In the genomic region with DNA sequence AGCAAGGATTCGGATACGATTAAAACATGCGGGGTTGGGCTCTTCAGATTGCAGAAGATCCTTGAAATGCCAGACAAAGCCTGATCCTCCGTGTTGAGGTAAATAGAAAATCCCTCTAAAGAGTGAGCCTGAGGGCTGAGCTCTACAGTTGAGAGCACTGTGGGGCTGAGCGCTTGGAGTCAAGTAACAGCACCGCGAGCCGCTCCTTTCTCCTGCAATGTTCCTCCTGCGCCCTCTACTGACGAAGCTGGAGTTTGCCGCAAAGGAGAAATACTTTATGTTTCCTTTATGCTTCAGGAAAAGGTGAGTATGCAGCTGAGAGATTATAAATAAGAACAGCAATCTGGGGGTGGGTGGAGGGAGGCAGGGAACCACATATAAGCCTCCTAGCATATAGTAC, we compare ENCODE assay signal across 9 mouse cellular contexts. TPM values are rescaled to one million over a fixed set of nuclear protein-coding genes. Genes with fewer than 3 reads are reported as not detected.
DNase-seq lines count a peak whose midpoint lies in the region; ATAC-seq and TF ChIP-seq lines count a peak whose summit lies in the region.
"Had no signal": no experiment of that assay in that cellular context is flagged by ENCODE, and none has a peak within 500 bp of the region (broad histone marks: within the 10 kb centered on the region; RNA-seq: fewer than 3 reads in every experiment).

No protein-coding gene starts in this region.

- H3K4me3 ChIP-seq in thymus, adult 2 months (ENCODE audit: control insufficient read depth, insufficient read depth, low read length) = no peak overlapping the region
- no peak overlapping the region for H3K4me3 ChIP-seq in midbrain, embryonic 16.5 days (ENCODE audit: low read depth, low read length)

- intact Hi-C loops in left cerebral cortex, postnatal 25 days (cut with DNase I) = loop anchor here (5.0 to 10.0 kb wide), 4 partner anchors 108 to 1120 kb away; no protein-coding TSS in a partner anchor

- H3K27me3 ChIP-seq in thymus, adult 2 months (ENCODE audit: control insufficient read depth, insufficient read depth, low read length) = no peaks in the 10 kb centered on the region
- H3K27me3 ChIP-seq in midbrain, embryonic 16.5 days (ENCODE audit: control insufficient read depth, insufficient read depth, low read depth, low read length) = 0 out of 2 replicates have a peak, but pooled peaks cover 2% of the 10 kb centered on the region

- ATAC-seq in midbrain, embryonic 16.5 days = peak; percentile 98

- no peaks in the 10 kb centered on the region for H3K36me3 ChIP-seq in thymus, adult 2 months (ENCODE audit: control insufficient read depth, insufficient read depth, low read length)
- H3K36me3 ChIP-seq in midbrain, embryonic 16.5 days (ENCODE audit: control insufficient read depth, insufficient read depth, low read length) = no peaks in the 10 kb centered on the region

- no peak overlapping the region for H3K27ac ChIP-seq in thymus, adult 2 months (ENCODE audit: control insufficient read depth, insufficient read depth, low read length)
- no peak overlapping the region for H3K27ac ChIP-seq in midbrain, embryonic 16.5 days (ENCODE audit: low read length)

- no peaks in the 10 kb centered on the region for H3K9me3 ChIP-seq in midbrain, embryonic 16.5 days (replicated peaks; ENCODE audit: control insufficient read depth, low read length, poor library complexity, severe bottlenecking)

- peak; percentile 64 for DNase-seq in thymus, adult 2 months
- DNase-seq in thymus, adult 18-20 months = no peak
- DNase-seq in cerebellum, postnatal 14 days = peak; percentile 81 to 86
- peak; percentile 63 to 66 for DNase-seq in frontal cortex, postnatal 25 days (ENCODE audit: low spot score in 2 of 2)
- peak; percentile 43 for DNase-seq in kidney, adult 11 months
- peak; percentile 77 to 83 for DNase-seq in left cerebral cortex, postnatal 25 days (ENCODE audit: low spot score in 2 of 2)
- peak; percentile 7 to 29 for DNase-seq in spleen, postnatal 36 days (ENCODE audit: low spot score in 2 of 2)

- peak; percentile 72; the same call in 1 of the 2 replicates for TF ChIP-seq CTCF in thymus, adult 2 months (IDR thresholded peaks at IDR 0.05; ENCODE audit: borderline replicate concordance, control insufficient read depth, extremely low read depth, insufficient read depth, low read length, poor library complexity)

- no peak for TF ChIP-seq POLR2A in thymus, adult 2 months (IDR thresholded peaks at IDR 0.05; ENCODE audit: control insufficient read depth, extremely low read depth, insufficient read depth, low read length, poor library complexity)

- H3K4me1 ChIP-seq in thymus, adult 2 months (replicated peaks; ENCODE audit: control insufficient read depth, insufficient read depth, low read length) = no peaks in the 10 kb centered on the region
- H3K4me1 ChIP-seq in midbrain, embryonic 16.5 days (ENCODE audit: control insufficient read depth, insufficient read depth, low read length) = peaks cover 2% of the 10 kb centered on the region; the same call in 1 of the 2 replicates

- H3K9ac ChIP-seq in midbrain, embryonic 16.5 days (ENCODE audit: low read depth, low read length) = no peak overlapping the region

- peak overlapping the region; percentile 18; the same call in 1 of the 2 replicates for H3K4me2 ChIP-seq in midbrain, embryonic 16.5 days (ENCODE audit: low read length)

- 25% methylated on average over 11 of the region's 11 CpGs for WGBS in thymus, adult 2 months
- whole genome bisulfite sequencing in midbrain, embryonic 16.5 days = 12% methylated on average over 11 of the region's 11 CpGs

RNA-seq across cellular contexts. Expression of a gene that starts 47.4 kb away (rescaled TPM):
- 52.3 and 54.3 TPM in 2 replicates for polyA plus RNA-seq in thymus, adult 2 months (2012; rRNA removed)
- total RNA-seq in left cerebral cortex, postnatal 25 days (2021) = 100 to 1,000 TPM; 101 to 104 TPM
- polyA plus RNA-seq in midbrain, embryonic 16.5 days (2015; fragmentation: Nextera tagmentation; extraction: Ambion mirVana) = 112 and 127 TPM in 2 replicates

RNA-seq across cellular contexts. Expression of a gene that starts 50.9 kb away (rescaled TPM):
- polyA plus RNA-seq in thymus, adult 2 months (2012; rRNA removed) = not detected in 2 replicates
- total RNA-seq in left cerebral cortex, postnatal 25 days (2021) = under 1 TPM; 0.37 to 0.53 TPM
- polyA plus RNA-seq in midbrain, embryonic 16.5 days (2015; fragmentation: Nextera tagmentation; extraction: Ambion mirVana) = 0.33 TPM in 1 of 2 replicates, not detected in the other
- polyA plus RNA-seq: stomach, embryonic 16.5 days had no signal

Comparison
In these comparisons a context has a peak if more than half of its experiments do, and no peak if none do; other contexts are left out.
1. DNase-seq: peak in thymus, adult 2 months (single experiment), cerebellum, postnatal 14 days (2 of 2), frontal cortex, postnatal 25 days (2 of 2), kidney, adult 11 months (single experiment), left cerebral cortex, postnatal 25 days (2 of 2) and spleen, postnatal 36 days (2 of 2); none in thymus, adult 18-20 months (0 of 2).